Mouse (Mus musculus): ENCODE measurements at regions not wholly inside any gene's neighbourhood (a gene's known extent, or its start where the extent isn't known, plus 50 kb on each side); places are given as distances from the start of the nearest gene placed in this dataset.

- DNase-seq = no peak
These were observed 70.3 kb downstream of the Matn1 start for GRCm38 (mm10) chr4:131014301-131015081.

GRCm38 (mm10) chr4:131015156-131015555 is 71.0 kb downstream of the Matn1 start:
- DNase-seq = no peak

GRCm38 (mm10) chr4:131023601-131024000 is 79.4 kb downstream of the Matn1 start:
- no peak for DNase-seq

DNA sequence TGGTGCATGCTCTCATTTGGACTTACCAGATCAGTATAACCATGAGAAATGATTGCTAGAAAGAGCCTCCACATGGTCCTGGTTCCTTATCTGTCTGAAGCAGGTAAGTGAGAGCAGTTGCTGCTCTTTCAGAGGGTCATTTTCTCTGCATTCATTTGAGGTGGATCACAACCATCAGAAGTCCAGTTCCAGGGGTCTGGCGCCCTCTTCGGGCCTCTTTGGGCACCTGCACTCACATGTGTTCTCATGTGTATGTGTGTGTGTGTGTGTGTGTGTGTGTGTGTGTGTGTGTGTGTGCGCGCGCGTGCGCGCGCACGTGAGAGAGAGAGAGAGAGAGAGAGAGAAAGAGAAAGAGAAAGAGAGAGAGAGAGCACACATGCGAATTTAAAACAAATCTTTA is 92.1 kb downstream of the Matn1 start:
- DNase-seq = no peak

GRCm38 (mm10) chr4:131037179-131037578 is 93.0 kb downstream of the Matn1 start:
- DNase-seq = no peak

- no peak for DNase-seq
These were observed 95.5 kb downstream of the Matn1 start for GRCm38 (mm10) chr4:131039686-131040085.

DNA sequence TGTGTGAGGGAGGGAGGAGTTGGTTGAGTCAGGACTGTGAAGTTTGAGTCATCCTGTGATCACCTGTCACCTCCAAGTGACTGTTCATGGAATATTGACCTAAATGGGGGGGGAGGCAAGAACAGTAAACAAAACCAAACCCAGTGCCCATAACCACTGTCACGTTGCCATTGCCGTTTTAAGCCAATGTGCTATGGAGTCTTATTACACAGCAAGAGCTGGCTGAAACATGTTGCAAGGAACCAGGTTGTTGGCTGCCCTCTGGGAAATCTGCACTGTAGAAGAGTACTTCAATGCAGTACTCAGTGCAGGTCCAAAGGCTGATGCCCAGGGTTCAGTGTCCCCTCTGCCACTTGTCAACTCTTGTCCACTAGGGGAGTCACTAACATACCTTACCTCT is 97.0 kb downstream of the Matn1 start:
- no peak for DNase-seq

DNA sequence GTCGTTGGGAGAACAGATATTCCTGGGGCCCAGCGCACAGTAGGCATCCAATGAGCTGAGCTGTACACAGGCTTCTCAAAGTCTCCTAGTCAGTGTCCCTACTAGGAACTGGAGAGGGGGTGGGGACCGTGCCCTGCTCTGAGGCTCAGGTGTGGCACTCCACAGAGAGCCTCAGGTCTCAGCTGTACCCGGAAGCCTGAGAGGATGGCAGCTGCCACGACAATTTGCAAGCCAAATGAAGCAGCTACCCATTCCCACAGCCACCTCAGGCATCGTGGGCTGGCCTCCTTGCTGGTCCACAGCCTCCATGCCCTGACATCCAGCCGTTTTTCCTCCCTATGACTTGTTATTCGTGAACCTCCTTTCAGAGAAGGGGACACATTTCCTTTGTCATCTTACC is 101.9 kb downstream of the Matn1 start:
- DNase-seq = no peak

DNA sequence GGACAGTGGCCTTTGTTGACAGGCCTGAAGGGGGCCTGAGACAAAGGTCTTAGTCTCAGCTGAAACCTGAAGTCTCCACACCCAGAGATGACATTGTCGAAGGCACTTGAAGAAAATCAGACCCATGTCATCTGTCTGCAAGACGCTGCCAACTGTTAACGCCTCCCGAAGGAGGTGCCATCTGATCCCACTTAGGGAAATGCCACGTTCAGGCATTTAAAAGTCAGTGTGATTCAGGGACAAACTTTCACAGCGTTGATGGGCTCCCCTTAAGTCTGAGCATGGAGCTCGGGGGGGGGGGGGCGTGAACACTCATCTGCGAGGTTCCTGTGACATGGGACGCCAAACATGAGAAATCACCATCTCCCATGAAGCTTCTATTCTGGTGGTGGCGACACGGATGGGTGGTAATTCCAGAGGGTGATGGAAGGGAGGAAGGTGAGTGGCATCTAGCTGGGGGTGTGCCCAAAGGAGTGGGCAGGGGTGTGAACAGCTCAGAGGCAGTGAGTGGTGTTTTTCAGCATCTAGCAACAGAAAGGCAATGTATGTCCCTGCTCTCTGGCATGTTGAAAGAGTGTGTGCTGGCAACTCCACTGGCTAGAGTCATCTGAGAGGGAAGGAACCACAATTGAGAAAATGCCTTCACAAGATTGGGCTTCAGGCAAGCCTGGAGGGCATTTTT is 102.9 kb downstream of the Matn1 start:
- no peak for DNase-seq

DNA sequence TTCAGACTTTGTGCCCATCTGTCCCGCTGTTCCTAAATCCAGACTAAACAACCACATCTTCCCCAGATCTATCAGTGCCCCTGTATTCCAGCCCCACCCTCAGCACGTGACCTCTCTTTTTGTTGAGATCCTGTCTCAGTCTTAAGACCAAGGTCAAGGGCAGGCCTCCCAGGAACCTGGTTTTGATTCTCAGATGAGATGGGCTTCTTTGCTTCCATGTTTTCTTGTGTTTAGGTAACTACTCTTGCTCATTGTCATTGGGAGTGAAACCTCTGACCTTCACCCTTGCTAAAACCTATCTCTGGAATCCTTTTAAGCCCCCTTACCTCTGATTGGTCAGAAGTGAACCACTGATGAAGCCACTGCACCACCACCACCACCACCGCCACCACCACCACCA is 112.1 kb downstream of the Matn1 start:
- DNase-seq = no peak

- no peak for DNase-seq
These were observed 115.4 kb downstream of the Matn1 start for GRCm38 (mm10) chr4:131059572-131059971.

DNA sequence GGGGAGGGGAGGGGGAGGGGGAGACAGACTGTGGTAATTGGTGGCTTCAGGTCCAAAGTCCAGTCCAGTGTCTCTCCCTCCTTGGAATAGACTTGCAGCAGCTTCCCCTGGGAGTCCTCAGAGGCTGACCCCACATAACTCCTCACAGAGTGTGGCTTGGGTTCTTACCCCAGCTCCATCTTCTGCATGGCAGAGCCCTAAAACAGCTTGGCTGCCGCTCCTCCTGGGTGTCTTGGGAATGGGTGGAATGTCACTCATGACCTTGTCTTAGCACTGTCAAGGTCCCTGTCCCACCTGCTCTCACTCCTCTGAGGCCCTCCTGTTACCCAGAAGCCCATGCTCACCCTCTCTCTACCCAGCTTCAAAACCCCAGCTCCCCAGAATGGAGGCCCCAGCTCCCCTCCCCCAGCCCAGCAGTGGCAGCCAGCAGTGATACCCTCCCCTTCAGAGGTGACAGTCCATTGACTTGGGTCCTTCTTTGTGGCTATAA is 116.1 kb downstream of the Matn1 start:
- no peak for DNase-seq

DNA sequence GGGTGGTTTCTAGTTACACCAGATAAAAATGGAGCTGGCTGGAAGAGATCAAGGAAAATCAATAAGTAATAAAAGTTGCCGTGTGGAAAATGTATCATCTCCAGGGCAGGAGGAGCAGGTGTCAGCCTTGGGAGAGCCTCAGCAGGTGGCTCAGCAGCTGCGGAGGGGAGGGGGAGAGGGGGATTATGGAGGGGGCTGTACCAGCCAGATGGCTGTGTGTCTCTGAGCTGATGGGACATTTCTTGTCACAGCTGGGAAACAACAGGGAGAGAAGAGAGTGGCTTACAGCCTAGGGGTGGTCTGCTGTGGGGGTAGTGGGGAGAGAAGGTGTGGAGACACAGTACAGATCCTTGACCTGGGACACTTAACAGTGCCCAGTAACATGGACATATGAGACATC is 116.5 kb downstream of the Matn1 start:
- no peak for DNase-seq

DNA sequence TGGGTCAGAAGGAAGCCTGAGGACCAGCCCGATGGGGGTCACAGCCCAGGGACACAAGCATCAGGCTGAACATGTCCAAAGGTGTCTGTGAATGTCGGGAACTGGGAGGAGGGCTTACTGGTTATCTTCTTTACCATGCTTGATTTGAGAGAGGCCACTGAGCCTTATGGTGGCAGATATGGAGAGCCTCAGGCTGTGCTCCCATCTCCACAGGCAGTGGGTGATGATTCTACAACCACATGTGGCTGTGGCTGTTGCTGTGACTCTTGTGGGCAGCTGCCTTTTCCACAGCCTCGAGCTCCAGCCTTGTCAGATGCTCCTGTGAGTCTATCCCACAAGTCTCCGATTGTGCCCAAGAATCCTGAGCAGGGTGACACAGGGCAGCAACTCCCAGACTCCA is 118.4 kb downstream of the Matn1 start:
- DNase-seq = no peak

DNA sequence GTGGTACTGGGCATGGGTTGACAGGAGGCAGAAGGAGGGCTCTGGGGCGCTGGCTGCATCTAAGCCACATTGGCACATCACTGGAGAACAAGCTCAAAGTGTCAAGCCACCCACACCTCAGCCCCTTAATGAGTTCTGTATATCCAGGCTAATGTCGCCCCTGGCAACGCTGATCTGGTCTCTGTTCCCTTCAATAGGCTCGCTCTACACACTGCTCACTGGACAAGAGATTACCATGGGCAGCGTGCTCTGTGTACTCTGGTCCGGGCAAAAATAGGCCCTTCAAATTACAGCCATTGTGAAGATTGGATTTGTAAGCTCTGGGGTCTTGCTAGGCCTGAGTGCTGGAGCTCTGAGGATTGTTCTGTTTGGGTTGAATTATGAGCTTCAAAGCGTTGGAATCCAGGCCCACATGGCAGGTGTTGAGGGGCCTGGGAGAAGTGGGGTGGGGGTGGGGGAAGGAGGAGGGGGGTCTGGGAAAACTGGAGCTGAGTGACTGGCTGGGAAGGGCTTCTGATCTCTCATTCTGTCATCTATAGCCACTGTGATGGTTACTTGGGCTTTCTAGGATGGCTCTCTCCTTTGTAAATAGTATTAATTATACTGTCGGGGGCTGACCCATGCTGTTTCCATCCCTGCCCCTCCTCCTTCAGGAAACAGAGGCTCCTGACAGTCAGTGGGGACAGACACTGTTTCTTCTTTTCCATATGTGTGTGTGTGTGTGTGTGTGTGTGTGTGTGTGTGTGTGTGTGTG is 122.2 kb downstream of the Matn1 start:
- DNase-seq = no peak

DNA sequence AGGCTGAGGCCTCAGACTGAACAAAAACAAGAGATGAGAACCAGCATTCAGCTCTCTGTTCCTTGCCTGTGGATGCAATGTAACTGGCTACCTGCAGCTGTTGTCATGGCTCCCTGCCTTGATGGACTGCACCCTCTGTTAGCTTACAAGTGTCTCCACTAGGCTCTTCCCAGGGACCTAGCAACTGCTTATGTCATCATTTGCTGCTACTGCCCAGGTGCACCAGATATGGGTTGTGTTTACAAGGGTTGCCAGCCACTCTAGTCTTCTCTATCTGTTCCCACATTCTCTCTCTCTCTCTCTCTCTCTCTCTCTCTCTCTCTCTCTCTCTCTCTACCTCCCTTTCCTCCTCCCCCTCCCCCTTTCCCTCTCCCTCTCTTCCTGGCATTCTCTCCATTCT is 126.4 kb downstream of the Matn1 start:
- DNase-seq = no peak

DNA sequence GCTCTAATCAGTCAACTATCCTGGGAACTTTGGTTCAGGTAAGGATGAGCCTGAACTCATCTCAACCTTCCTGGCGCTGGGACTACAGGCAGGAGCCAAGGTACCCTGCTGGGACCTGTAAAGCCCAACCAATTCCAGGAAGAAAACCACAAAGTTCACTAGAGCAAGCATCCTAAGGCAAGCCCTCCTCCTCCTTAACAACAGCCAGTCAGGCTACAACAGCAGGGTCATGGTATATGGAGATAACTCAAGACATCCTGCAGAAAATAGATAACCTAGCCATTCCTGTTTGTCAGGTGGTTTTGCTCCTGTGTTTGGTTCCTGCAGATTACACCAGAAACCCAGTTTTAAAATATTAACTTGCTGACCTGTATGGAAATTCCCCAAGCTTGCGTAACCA is 128.4 kb downstream of the Matn1 start:
- DNase-seq = no peak

DNA sequence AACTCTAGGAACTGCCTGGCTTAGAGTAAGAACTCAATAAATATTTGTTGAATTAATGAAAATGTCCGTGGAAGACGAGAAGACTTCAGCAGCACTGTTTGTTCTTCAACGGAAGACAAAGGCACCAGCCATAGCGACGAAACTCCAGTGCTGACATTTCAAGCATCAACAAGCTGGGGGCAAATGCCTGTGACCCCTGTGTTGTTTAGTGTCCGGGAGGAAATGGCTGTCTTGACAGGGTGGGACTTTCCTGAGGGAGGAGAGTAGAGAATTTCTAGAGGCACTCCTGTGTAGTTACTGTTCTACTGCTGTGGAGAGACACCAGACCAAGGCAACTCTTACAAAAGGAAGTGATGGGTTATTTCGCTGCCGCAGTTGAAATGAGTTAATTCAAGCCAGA is 129.2 kb downstream of the Matn1 start:
- no peak for DNase-seq

GRCm38 (mm10) chr4:131075326-131075932 is 131.2 kb downstream of the Matn1 start:
- no peak for DNase-seq

DNA sequence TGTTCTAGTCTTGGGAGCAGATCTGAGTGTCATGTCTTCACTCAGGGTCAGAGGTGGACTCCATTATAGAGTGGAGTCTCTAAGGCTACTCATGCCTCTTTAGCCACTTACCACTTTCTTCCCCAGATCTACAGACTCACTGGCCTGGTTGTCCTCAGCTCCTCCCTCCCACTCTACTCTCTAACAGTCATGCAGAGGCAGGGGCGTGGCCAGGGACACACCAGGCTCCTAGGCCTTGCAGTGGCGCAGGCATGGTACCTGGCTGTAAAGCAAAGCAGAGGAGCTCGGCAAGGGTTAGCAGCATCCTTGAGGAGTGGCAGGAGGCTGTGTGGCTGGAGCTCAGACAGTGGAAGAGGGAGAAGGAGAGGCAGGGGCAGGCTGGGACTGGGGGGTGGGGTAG is 132.4 kb downstream of the Matn1 start:
- no peak for DNase-seq

DNA sequence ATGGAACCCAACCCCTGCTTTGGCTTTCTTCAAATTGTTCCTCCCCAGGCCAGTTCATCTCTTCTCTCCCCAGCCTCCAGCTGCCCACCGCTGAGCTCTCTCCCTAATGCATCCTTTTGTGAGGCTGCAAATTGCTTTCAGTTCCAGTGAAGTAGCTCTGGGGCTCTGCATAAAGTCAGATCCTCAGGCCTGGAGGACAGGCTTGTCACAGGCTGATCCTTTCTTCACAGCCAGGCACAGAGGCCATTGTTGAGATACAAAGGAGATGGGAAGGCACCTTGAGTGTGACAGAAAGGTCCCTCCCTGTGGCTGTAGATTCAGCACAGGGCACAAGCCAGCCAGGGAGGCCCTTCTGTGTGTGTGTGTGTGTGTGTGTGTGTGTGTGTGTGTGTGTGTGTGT is 135.9 kb downstream of the Matn1 start:
- DNase-seq = no peak

DNA sequence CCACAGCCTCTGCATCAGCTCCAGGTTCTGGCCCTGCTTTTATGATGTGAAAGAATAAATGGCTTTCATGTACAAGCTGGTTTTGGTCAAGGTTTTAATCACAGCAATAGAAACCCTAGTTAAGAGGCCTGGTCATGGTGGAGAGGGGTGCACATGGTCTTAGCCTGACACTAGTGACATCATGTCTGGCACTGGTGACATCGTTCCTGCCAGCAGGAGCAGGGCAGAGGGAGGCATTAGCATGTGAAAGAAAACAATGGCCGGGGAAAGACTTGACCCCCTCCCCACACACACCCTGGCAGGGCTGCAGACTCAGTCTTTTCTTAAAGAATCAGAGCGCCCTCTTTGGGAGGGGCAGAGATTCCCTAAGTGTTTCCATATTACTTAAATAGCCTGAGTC is 139.2 kb downstream of the Matn1 start:
- DNase-seq = no peak

GRCm38 (mm10) chr4:131097421-131097820 is 153.2 kb downstream of the Matn1 start:
- no peak for DNase-seq

Measured in thymus, postnatal 36 days (tissue).